Mouse (Mus musculus): ENCODE measurements around the gene Pthlh. TPM values are rescaled to one million over a fixed set of nuclear protein-coding genes. Genes with fewer than 3 reads are reported as not detected.

The Pthlh gene
- 0.12 TPM in 1 of 2 replicates, not detected in the other for polyA plus RNA-seq (2012)

GRCm38 (mm10) chr6:147263587-147264565 lies at the start of gene Pthlh:
TSS of gene Pthlh (minus strand) at chr6:147264183.

Other genes starting within 250 kb of the Pthlh start
- gene Rep15, start 231.6 kb downstream of the Pthlh start, polyA plus RNA-seq (2012) = 0.03 TPM in 1 of 2 replicates, not detected in the other
- gene Mrps35, start 221.4 kb downstream of the Pthlh start, polyA plus RNA-seq (2012) = 8.8 and 10.3 TPM in 2 replicates
- gene Mansc4, start 177.2 kb downstream of the Pthlh start, polyA plus RNA-seq (2012) = not detected in 2 replicates
- 3.0 and 4.5 TPM in 2 replicates for gene Klhl42, start 172.8 kb downstream of the Pthlh start, polyA plus RNA-seq (2012)
- gene Ccdc91, start 211.6 kb upstream of the Pthlh start, polyA plus RNA-seq (2012) = 14.3 and 15.8 TPM in 2 replicates

Measured in megakaryocyte-erythroid progenitor cell, adult 5 weeks (primary cell).